Mouse (Mus musculus): ENCODE data around the gene Ggnbp2. TPM values are rescaled to one million over a fixed set of nuclear protein-coding genes. Genes with fewer than 3 reads are reported as not detected.

Ggnbp2 gene
- 47.2 and 53.1 TPM in 2 replicates for polyA plus RNA-seq (2015; fragmentation: Nextera tagmentation; extraction: Ambion mirVana)

GRCm38 (mm10) chr11:84870337-84871043 is at the start of gene Ggnbp2:
Gene Ggnbp2 (minus strand): TSS chr11:84870817.
- H3K4me2 ChIP-seq, result peak within 1 kb of the TSS; percentile 81
- H3K9ac ChIP-seq, result peak within 1 kb of the TSS; percentile 96
- WGBS, result under 1% methylated on average over 43 of the region's 62 CpGs
- ATAC-seq (replicated peaks; ENCODE audit: insufficient number of reproducible peaks, insufficient read depth, low FRiP score, low read depth), result peak; percentile 88
- 0 out of 2 replicates have a peak, but pooled peaks cover 6% of the 10 kb centered on the region for H3K36me3 ChIP-seq
- H3K27ac ChIP-seq, result peak within 1 kb of the TSS; percentile 100
- H3K4me3 ChIP-seq, result peak within 1 kb of the TSS; percentile 84
- H3K4me1 ChIP-seq (replicated peaks), result peaks cover 23% of the 10 kb centered on the region
- no peaks in the 10 kb centered on the region for H3K27me3 ChIP-seq
- no peaks in the 10 kb centered on the region for H3K9me3 ChIP-seq (replicated peaks)

GRCm38 (mm10) chr11:84919951-84920350 is 49.3 kb upstream of the Ggnbp2 start:
- Histone ChIP-seq H3K9ac (no peak overlapping the region), H3K36me3 (no peaks in the 10 kb centered on the region), H3K4me3 (no peak overlapping the region), H3K27ac (no peak overlapping the region), H3K9me3 (replicated peaks) (no peaks in the 10 kb centered on the region), H3K4me1 (replicated peaks) (peaks cover 6% of the 10 kb centered on the region), H3K27me3 (no peaks in the 10 kb centered on the region), H3K4me2 (no peak overlapping the region)
- no peak for ATAC-seq (replicated peaks; ENCODE audit: insufficient number of reproducible peaks, insufficient read depth, low FRiP score, low read depth)
- whole genome bisulfite sequencing, result 48% methylated on average over 7 of the region's 7 CpGs

- WGBS, result 37% methylated on average over 3 of the region's 3 CpGs
- Histone ChIP-seq H3K4me2 (no peak overlapping the region), H3K27ac (no peak overlapping the region), H3K4me3 (no peak overlapping the region), H3K27me3 (no peaks in the 10 kb centered on the region), H3K4me1 (replicated peaks) (peaks cover 6% of the 10 kb centered on the region), H3K36me3 (no peaks in the 10 kb centered on the region), H3K9me3 (replicated peaks) (no peaks in the 10 kb centered on the region), H3K9ac (no peak overlapping the region)
- no peak for ATAC-seq (replicated peaks; ENCODE audit: insufficient number of reproducible peaks, insufficient read depth, low FRiP score, low read depth)
These were observed 48.7 kb upstream of the Ggnbp2 start for GRCm38 (mm10) chr11:84919276-84919675.

GRCm38 (mm10) chr11:84918425-84918824 is 47.8 kb upstream of the Ggnbp2 start:
- 6% methylated on average over 16 of the region's 16 CpGs for WGBS
- Histone ChIP-seq H3K9me3 (replicated peaks) (no peaks in the 10 kb centered on the region), H3K27ac (no peak overlapping the region), H3K27me3 (no peaks in the 10 kb centered on the region), H3K36me3 (peaks cover 2% of the 10 kb centered on the region; the same call in 1 of the 2 replicates), H3K4me3 (no peak overlapping the region), H3K4me1 (replicated peaks) (peaks cover 6% of the 10 kb centered on the region), H3K9ac (no peak overlapping the region), H3K4me2 (peak overlapping the region; percentile 43)
- ATAC-seq (replicated peaks; ENCODE audit: insufficient number of reproducible peaks, insufficient read depth, low FRiP score, low read depth), result no peak; the same call in 1 of the 2 replicates

DNA sequence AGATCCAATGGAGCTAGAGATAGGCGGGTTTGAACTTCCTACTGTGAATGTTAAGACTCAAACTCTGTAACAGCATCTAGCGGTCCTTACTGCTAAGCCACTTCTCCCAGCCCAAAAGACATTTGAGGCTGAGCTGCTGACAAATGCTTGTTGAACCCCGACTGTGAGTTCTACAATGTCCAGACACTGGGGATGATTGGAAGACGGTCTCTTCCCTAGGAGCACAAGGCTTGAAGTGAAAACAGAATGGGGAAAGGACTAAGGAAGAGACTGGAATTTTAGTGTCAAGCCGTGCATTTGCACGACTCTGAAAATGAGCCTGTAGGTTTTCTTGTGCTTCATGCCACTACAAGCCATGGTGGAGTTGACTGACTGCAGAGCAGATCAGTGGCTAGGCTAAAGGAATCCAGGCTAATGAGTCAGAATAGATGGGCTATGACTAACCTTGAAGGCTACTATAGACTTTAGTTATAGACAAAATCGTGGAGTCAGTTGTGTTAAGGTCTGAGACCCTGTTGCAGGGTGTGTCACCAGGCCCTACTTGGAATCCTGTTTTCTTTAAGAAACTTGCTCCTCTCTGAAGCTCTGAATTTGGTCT is 46.2 kb upstream of the Ggnbp2 start:
- H3K27ac ChIP-seq, result no peak overlapping the region
- WGBS, result 52% methylated on average over 7 of the region's 7 CpGs
- 0 out of 2 replicates have a peak overlapping the region, but pooled peaks have one; percentile 24 for H3K9ac ChIP-seq
- no peaks in the 10 kb centered on the region for H3K27me3 ChIP-seq
- peak overlapping the region; percentile 73 for H3K4me2 ChIP-seq
- ATAC-seq (replicated peaks; ENCODE audit: insufficient number of reproducible peaks, insufficient read depth, low FRiP score, low read depth), result no peak
- no peaks in the 10 kb centered on the region for H3K9me3 ChIP-seq (replicated peaks)
- H3K36me3 ChIP-seq, result peaks cover 11% of the 10 kb centered on the region; the same call in 1 of the 2 replicates
- H3K4me3 ChIP-seq, result peak overlapping the region; percentile 67
- H3K4me1 ChIP-seq (replicated peaks), result peaks cover 6% of the 10 kb centered on the region

DNA sequence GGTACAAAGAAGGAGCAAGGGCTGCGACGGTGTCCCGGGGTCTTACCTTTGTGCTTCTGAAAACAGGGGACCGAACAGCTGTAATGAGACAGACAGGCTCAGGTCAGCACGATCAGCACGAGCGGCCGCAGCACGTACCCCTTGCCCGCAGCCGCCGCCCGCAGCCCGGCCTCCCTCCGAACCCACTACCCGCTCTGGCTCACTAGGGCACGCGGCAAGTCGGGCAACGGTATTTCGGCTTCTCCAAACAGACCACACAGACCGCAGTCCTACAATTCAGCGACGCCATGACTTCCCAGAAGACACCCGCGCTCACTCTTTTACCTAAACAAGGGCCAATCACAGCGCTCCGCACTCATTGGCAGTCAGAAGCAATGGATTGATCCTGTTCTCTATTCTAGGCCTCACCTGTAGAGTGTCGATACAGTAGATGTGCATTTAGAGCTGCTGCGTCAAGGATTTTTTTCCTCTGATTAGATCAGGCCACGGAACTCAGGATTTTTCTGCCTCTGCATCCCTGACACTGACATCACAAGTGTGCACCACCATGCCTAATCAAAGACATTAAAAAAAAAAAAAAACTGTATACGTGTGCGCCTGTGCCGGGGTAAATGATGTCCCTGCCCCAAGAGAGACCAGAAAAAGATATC is 45.6 kb upstream of the Ggnbp2 start, which contains the start of gene Znhit3:
TSS of gene Znhit3 (minus strand) at position 314 of the 650 bp plus-strand sequence.
- H3K4me3 ChIP-seq, result peak within 1 kb of the TSS; percentile 67
- peak within 1 kb of the TSS; percentile 73 for H3K9ac ChIP-seq
- no peaks in the 10 kb centered on the region for H3K27me3 ChIP-seq
- peaks cover 6% of the 10 kb centered on the region for H3K4me1 ChIP-seq (replicated peaks)
- WGBS, result 4% methylated on average over 34 of the region's 34 CpGs
- ATAC-seq (replicated peaks; ENCODE audit: insufficient number of reproducible peaks, insufficient read depth, low FRiP score, low read depth), result peak; percentile 82
- H3K27ac ChIP-seq, result no peak within 1 kb of the TSS
- peaks cover 15% of the 10 kb centered on the region for H3K36me3 ChIP-seq
- H3K9me3 ChIP-seq (replicated peaks), result no peaks in the 10 kb centered on the region
- H3K4me2 ChIP-seq, result peak within 1 kb of the TSS; percentile 73

DNA sequence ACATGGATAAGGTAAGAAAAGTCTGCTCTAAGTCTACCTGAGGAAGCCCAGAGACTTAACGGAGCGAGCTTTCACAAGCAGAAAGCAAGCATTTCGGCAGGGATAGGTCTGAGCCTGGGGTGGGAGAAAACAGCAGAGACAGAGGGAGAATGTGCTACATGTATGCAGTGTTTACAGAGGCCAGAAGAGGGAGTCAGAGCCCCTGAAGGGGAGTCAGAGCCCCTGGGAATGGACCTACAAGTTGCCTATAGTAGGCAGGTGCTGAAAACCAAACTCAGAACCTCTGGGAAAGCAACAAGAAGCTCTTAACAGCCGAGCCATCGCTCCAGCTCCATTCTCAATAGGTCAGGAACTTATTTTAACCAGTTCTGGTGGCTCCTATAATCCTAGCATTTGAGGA is 44.1 kb upstream of the Ggnbp2 start:
- H3K27me3 ChIP-seq, result no peaks in the 10 kb centered on the region
- H3K4me3 ChIP-seq, result no peak overlapping the region
- peaks cover 6% of the 10 kb centered on the region for H3K4me1 ChIP-seq (replicated peaks)
- H3K9ac ChIP-seq, result no peak overlapping the region
- 74% methylated on average over 5 of the region's 5 CpGs for WGBS
- no peaks in the 10 kb centered on the region for H3K9me3 ChIP-seq (replicated peaks)
- H3K27ac ChIP-seq, result no peak overlapping the region
- H3K4me2 ChIP-seq, result no peak overlapping the region
- ATAC-seq (replicated peaks; ENCODE audit: insufficient number of reproducible peaks, insufficient read depth, low FRiP score, low read depth), result no peak
- peaks cover 28% of the 10 kb centered on the region for H3K36me3 ChIP-seq

- Histone ChIP-seq H3K4me2 (no peak overlapping the region), H3K9me3 (replicated peaks) (no peaks in the 10 kb centered on the region), H3K27ac (no peak overlapping the region), H3K9ac (no peak overlapping the region), H3K4me3 (no peak overlapping the region), H3K36me3 (peaks cover 64% of the 10 kb centered on the region), H3K4me1 (replicated peaks) (peaks cover 4% of the 10 kb centered on the region), H3K27me3 (no peaks in the 10 kb centered on the region)
- WGBS, result 77% methylated on average over 4 of the region's 4 CpGs
- no peak for ATAC-seq (replicated peaks; ENCODE audit: insufficient number of reproducible peaks, insufficient read depth, low FRiP score, low read depth)
These were observed 39.8 kb upstream of the Ggnbp2 start for GRCm38 (mm10) chr11:84910411-84910810.

DNA sequence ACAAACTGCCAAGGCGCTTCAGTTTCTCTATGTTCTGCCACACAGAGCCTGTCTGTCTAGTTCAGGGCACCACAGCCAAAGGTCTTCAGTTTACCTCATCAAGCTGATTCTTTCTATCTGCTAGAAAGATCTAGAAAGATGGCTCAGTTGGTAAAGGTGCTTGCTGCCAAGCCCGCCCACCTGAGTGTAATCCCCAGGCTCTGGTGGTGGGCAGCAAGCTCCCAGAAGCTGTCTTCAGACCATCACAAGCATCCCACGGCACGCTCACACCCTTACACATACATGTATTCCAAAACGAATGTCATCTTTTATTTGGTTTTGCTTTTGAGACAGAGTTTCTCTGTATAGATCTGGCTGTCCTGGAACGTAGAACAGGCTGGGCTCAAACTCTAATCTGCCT is 37.9 kb upstream of the Ggnbp2 start:
- ATAC-seq (replicated peaks; ENCODE audit: insufficient number of reproducible peaks, insufficient read depth, low FRiP score, low read depth), result no peak
- Histone ChIP-seq H3K4me1 (replicated peaks) (no peaks in the 10 kb centered on the region), H3K36me3 (peaks cover 79% of the 10 kb centered on the region), H3K27me3 (no peaks in the 10 kb centered on the region), H3K9me3 (replicated peaks) (no peaks in the 10 kb centered on the region), H3K27ac (no peak overlapping the region), H3K4me2 (no peak overlapping the region), H3K4me3 (no peak overlapping the region), H3K9ac (no peak overlapping the region)
- 87% methylated on average over 6 of the region's 6 CpGs for WGBS

- H3K9ac ChIP-seq, result no peak overlapping the region
- H3K4me1 ChIP-seq (replicated peaks), result no peaks in the 10 kb centered on the region
- H3K4me3 ChIP-seq, result no peak overlapping the region
- no peak for ATAC-seq (replicated peaks; ENCODE audit: insufficient number of reproducible peaks, insufficient read depth, low FRiP score, low read depth)
- H3K36me3 ChIP-seq, result peaks cover 86% of the 10 kb centered on the region
- WGBS, result 83% methylated on average over 3 of the region's 3 CpGs
- H3K27me3 ChIP-seq, result no peaks in the 10 kb centered on the region
- H3K4me2 ChIP-seq, result no peak overlapping the region
- no peaks in the 10 kb centered on the region for H3K9me3 ChIP-seq (replicated peaks)
- no peak overlapping the region for H3K27ac ChIP-seq
These were observed 36.5 kb upstream of the Ggnbp2 start for GRCm38 (mm10) chr11:84907081-84907480.

- peaks cover 90% of the 10 kb centered on the region for H3K36me3 ChIP-seq
- no peak overlapping the region for H3K4me3 ChIP-seq
- ATAC-seq (replicated peaks; ENCODE audit: insufficient number of reproducible peaks, insufficient read depth, low FRiP score, low read depth), result no peak
- no peak overlapping the region for H3K4me2 ChIP-seq
- WGBS, result 81% methylated on average over 9 of the region's 9 CpGs
- H3K27me3 ChIP-seq, result no peaks in the 10 kb centered on the region
- no peak overlapping the region for H3K27ac ChIP-seq
- no peaks in the 10 kb centered on the region for H3K9me3 ChIP-seq (replicated peaks)
- no peak overlapping the region for H3K9ac ChIP-seq
- no peaks in the 10 kb centered on the region for H3K4me1 ChIP-seq (replicated peaks)
These were observed 34.1 kb upstream of the Ggnbp2 start for GRCm38 (mm10) chr11:84904597-84905144.
